Mouse (Mus musculus): Measurements from ENCODE around the gene Mapk7.

Mapk7 gene

DNA sequence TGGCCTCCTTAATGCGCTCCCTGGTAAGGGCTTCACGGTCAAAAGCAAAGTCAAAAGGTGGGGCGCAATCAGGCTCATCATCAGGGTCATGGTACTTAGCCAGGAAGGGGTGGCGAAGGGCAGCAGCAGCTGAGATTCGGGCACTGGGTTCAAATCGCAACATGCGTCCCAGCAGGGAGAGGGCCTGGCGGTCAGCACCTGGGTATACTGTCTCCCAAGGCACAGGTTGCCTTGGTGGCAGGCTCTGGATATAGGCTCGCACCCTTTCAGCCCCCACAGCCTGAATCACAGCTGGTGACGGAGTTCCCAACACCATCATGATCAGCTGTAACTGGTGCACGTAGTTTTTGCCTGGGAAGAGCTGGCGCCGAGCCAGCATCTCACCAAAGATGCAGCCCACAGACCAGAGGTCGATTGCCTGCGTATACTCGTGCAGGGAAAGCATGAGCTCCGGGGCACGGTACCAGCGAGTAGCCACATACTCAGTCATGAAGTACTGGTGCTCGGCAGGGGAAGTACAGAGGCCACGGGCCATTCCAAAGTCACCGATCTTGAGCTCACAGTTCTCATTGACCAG is 3.2 kb downstream of the Mapk7 start:
- DNase-seq (ENCODE audit: low read depth, low spot score): no peak

DNA sequence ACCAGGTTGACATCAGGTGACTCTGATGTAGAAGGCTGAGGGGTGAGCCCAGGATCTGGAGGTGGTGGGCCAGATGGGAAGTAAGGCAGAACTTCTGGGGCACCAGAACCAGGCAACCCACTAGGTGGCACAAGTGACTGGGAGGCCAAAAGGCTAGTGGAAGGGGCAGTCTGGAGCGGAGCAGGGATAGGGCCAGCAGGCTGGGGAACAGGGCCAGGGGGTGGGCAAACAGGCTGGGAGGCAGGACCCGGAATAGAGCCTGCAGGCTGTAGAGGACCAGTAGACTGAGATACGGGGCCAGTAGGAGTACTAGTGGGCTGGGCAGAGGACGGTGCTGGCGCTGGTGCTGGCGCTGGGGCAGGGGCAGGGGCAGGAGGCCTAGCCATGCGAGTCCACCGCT is 4.3 kb downstream of the Mapk7 start:
- DNase-seq (ENCODE audit: low read depth, low spot score): no peak

DNA sequence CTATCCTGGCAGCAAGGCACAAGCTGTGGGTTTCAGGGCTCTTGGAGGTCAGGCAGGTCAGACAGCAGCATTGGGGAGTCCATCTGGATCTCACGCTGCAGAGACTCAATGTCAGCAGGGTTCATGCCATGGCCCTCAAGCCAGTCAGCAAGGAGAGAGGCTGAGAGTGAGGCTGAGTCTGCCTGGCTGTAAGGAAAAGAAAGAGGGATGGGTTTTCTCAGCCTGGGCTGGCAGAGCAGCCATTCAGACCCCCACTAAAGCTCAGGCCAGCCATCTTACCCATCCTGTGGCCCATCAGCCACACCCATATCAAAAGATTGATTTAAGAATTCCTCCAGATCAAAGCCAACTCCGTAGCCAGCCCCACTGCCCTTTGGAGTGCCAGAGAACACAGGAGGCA is 5.1 kb downstream of the Mapk7 start:
- DNase-seq (ENCODE audit: low read depth, low spot score): no peak

- DNase-seq (ENCODE audit: low read depth, low spot score): no peak
These were observed 6.3 kb downstream of the Mapk7 start for GRCm38 (mm10) chr11:61487936-61488335.

GRCm38 (mm10) chr11:61487401-61487800 is 6.8 kb downstream of the Mapk7 start:
- DNase-seq (ENCODE audit: low read depth, low spot score): no peak

GRCm38 (mm10) chr11:61486458-61487219 is 7.6 kb downstream of the Mapk7 start:
- DNase-seq (ENCODE audit: low read depth, low spot score): no peak

DNA sequence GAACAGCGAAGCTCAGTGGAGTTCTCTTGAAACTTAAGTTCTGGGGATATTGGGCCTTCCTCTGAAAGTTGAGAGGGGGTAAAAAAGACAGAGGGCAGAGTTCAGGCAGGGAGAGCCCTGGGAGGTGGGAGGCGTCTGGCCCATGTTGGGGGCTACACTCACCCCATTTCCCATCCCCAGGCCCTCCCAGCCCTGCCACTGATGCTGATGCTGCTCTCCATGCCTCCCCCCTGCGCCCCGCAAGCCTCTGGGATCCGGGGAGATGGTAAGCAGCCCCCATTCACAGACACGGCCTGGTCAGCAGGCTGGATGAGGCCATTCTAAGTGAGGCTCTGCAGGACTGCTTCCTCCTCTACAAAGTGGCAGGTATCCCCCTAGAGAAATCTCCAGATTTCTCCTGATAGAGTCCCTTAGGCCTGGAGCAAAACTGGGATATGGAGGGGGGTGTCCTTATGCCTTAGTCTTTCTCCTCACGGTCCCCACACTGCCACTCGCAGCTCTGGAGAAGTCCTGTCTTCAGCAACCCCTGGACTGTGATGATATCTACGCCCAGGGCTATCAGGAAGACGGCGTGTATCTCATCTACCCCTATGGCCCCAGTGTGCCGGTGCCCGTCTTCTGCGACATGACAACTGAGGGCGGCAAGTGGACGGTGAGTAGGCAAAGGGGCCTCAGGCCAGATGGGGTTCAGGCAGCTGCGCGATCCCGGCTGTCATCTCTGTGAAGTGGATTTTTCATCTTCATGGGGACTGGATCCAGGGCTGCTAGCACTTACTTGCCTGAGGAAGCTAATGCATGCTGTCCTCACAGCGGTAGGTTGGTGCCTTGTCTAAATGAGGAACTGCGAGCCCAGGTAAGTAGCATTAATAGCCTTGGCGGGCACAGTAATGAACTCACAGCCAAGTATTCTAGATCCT is 8.4 kb downstream of the Mapk7 start:
- DNase-seq (ENCODE audit: low read depth, low spot score): no peak

DNA sequence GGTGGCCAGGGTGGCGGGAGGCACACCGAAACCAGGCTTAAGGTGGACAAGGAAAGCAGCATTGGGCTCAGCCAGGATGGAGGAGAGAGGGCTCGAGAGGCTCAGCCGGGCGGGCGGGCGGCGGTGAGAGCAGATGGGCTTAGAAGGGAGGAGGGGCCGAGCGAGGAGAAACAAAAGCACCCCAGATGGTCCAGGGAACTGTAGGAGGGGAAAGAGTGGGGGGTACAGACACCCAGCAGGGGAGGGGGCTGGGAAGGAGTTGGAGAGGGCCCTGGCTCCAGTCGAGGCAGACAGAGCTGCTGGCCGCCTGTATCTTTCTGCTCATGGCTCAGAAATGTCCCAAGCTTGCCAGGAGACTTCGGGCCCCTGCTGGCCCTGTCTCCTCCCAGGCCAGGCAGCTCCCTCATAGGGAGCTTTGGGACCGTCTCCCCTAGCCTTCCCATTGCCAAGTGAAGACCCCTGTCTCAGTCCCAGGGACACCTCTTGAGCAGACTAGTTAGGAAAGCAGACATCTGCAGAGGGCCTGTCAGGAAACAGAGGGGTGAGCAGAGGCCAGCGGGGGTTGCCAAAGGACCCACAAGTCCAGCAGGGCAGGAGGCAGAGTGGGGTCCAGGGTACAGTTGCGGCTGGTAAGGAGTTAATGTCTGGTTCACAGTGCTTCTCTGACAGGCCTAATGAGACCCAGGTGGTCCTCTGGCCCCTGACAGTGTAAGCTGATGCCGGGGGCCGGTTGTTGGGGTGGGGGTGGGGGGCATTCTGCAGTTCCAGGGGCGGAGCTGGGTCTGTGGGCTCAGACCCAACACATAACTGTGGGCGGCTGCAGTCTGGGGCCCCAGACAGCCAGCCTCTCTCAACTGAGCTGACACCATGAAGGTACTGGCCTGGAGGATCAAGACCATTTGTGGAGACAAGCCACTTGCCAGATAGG is 9.3 kb downstream of the Mapk7 start, which contains the start of gene Mfap4:
Gene Mfap4, plus strand, starts transcription at position 819 of the 928 bp plus-strand sequence.
- peak; percentile 74 for DNase-seq (ENCODE audit: low read depth, low spot score)

- no peak for DNase-seq (ENCODE audit: low read depth, low spot score)
These were observed 10.0 kb downstream of the Mapk7 start for GRCm38 (mm10) chr11:61484256-61484612.

- DNase-seq (ENCODE audit: low read depth, low spot score): no peak
These were observed 10.9 kb downstream of the Mapk7 start for GRCm38 (mm10) chr11:61483226-61483845.

DNA sequence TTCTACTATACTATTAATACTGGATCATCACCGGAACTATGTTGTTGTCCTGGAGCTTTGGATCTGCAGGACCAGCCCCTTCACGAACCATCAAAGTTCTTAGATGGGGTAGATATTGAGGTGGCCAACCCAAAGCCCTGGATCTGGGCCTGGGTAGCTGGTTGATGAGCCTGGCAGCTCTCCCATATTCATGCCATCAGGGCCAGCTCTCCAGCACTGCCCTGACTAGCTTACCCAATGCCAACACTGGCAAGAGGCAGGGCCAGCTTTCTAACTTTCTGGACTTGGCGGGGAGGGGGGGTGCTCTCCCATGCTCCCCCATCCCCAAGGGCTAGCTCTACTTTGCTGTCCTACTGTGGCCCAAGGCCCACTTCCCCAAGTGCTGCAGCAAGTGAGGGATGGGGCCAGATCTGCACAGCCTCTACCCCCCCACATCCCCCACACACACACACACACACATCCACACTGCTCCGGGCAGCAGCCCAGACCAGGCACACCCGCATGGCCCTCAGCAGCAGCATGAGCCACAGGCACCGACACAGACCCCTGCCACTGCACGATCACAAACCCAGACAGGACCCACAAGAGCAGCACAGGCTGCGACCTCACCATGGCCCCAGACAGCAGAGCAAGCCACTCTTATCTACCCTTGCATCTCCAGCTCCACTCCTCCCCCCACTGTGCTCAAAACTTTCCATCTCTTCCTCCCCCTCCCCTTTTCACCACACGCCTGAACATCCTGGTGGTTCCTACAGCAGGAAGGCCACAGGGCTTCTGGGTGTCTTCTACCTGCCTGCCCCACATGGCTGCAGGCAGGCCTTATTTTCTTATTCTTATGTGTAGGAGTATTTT is 12.7 kb downstream of the Mapk7 start:
- no peak for DNase-seq (ENCODE audit: low read depth, low spot score)

GRCm38 (mm10) chr11:61478788-61479187 is 15.4 kb downstream of the Mapk7 start:
- DNase-seq (ENCODE audit: low read depth, low spot score): no peak

GRCm38 (mm10) chr11:61477566-61478508 is 16.4 kb downstream of the Mapk7 start:
- no peak for DNase-seq (ENCODE audit: low read depth, low spot score)

DNA sequence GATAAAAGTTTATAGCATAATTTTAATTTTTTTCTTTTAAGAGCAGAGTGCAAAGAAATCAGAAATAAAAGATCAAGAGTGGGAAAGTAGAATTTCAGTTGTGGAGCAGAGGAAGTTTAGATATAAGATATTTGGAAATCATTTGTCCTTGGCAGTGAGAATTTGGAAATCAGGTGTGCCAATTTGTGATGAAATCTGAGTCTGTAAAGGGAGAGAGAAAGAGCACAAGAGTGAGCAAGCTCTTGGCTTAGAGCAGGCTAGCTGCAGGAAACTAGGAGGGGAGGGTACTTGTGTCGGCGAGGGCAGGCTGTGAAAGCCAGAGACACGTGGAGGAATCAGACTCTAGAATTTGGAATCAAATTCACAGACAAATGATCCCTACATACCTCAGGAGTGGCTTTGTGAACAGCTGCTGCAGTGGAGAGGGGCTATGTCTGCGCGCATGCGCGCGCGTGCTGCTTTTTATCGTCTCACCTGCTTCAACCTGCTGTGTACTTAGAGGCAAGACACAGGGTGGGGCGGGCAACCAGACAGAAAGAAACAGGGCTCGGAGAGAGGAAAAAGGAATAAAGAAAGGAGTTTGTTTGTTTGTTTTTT is 17.3 kb downstream of the Mapk7 start:
- DNase-seq (ENCODE audit: low read depth, low spot score): no peak

DNA sequence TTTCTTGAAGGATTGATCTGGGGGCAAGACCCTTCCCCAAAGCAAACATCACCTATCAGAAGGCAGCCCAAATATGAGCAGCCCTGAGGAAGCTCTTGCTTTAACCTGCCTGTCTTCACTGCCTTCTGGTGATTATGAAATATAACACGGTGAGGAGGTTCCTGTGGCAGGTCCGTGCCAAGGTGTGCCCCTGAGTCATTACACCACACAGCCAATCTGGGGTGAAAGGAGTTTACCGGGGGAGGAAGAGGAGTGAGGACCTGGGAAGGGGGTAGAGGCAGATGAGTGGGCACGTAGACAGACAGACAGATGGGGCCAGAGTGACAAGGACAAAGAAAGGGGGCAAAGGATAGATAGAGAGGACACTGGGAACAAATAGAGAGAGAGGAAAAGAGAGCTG is 20.6 kb downstream of the Mapk7 start:
- no peak for DNase-seq (ENCODE audit: low read depth, low spot score)

GRCm38 (mm10) chr11:61470880-61471279 is 23.3 kb downstream of the Mapk7 start:
- DNase-seq (ENCODE audit: low read depth, low spot score): no peak

GRCm38 (mm10) chr11:61469317-61469917 is 24.8 kb downstream of the Mapk7 start:
- no peak for DNase-seq (ENCODE audit: low read depth, low spot score)

DNA sequence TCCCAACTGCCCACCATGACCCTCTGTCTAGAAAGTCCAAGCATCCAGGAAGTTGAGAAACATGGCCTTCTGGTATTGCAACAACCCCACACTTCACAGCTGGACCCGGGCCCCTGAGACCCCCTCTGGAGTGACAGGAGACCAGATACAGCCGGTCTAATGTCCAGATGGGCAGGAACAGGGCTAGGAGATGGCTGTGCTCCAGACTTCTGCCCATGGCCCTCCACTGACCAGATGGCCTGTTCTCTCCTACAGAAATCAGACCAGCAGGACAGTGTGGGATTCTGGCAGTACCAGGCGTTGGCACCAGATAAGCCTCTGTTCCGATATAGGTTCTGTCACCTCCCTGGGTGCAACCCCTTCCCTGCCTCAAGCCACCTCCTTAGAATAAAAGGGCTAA is 25.7 kb downstream of the Mapk7 start:
- DNase-seq (ENCODE audit: low read depth, low spot score): no peak
